Mouse (Mus musculus) adrenal gland, adult (tissue): ENCODE measurements at regions not wholly inside any gene's neighbourhood (a gene's known extent, or its start where the extent isn't known, plus 50 kb on each side); places are given as distances from the start of the nearest gene placed in this dataset.

Source experiments
- DNase-seq, 2 experiments: peaks; one replicate each; pipeline ENCODE4 v3.0.0; 2022 to 2023; ENCODE audit warnings: low spot score in 1 of 2; ENCODE audit not compliant: inconsistent age in 2 of 2

DNA sequence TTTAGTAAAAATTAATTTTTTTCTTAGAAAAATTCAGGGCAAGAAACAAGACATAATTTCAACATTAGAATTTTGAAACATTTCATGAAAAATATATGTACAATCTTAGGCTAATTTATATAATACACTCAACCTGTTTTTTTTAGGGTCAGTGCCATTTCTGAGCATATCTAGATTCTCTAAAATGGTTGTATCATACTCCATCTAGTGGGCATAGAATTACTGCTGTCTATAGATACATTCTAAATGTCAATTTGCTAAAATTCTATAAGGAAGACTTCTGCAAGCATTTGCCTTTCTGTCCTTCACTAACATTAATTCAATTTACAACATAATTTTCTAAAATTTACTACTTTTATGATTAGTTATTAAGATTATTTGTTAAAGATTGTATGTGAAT lies 507.7 kb downstream of the Zbbx start:
- no peak for DNase-seq

- DNase-seq, result no peak
These were observed 532.2 kb downstream of the Zbbx start for GRCm38 (mm10) chr3:74632623-74633022.

DNA sequence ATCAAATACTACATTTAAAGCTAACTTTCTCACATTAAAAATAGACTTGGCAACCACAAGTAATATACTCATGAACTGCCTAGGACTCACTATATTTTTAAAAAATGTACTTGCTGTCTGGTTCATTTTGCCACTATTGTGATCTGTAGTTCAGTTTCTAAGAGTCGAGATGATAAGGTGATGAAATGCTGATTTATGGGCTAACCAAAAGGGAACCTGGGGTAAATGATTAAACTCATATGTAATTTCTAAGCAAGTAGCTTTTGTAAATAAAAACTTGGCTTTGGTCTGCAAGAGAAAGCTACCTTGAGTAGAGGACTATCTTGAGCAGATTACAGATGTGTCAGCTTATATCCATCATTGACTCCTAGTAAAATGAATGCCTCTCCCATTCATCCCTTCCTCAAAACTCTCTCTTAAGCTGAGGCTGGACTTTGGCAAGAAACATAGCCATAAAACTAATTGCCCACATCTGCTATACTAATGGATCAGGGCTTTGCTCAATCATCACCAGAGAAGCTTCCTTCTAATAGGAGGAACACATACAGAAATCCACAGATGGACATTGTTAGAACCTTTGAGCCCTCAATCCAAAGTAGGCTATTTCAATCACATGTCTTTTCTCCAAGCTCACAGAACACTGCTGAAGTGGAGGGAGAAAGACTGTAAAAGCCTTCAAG lies 563.4 kb downstream of the Zbbx start:
- no peak for DNase-seq

DNA sequence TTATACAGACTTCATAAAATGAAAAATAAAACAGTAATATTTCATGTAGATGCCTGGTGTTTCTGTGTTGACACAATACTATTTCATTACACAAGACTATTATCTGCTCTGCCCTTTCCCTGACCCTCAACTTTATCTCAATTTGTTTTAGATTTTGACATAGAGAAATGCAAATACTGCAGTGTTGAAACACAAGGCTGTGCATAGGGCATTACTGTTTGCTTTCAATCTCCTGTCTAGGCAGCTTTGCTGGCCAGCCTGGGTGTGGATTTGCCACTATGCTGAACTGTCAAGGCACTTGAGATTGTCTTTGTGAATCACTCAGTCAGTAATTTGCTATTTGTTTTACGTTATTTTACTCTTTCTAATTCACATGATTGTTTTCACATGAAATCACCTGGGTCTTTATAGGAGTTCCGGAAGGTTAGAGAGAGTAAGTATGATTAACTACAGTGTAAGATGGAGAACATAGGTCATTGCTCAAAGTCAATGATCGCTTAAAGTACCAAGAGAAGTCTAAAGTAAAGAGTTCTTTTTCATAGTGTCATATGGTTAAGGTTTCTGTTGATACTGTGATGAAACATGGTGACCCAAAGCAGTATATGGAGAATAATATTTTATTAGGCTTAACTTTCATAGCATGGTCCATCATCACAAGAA lies 576.0 kb downstream of the Zbbx start:
- peak in 1 of 2 experiments; percentile 20 for DNase-seq

DNA sequence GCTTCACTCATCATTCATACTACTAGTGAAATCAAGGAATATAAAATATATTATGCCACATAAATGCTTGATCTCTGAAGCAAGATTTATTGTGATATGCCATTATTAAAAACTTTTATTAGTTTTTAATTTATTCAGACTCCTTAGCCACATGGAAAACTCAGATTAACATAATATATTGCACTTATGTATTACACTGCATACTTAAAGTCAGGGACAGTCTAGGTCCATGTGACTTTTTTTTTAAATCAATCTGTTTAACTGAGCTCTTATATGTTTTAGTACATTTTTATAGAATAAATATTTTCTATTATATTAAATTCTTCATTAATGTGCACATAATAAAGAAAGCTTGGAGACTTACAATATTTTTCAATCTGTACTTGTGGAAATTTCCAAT lies 599.7 kb downstream of the Zbbx start:
- DNase-seq, result no peak

GRCm38 (mm10) chr3:74534795-74535194 lies 630.0 kb downstream of the Zbbx start:
- no peak for DNase-seq

GRCm38 (mm10) chr3:74534006-74534698 lies 630.7 kb downstream of the Zbbx start:
- DNase-seq, result peak in 1 of 2 experiments; percentile 20

GRCm38 (mm10) chr3:74483741-74484140 lies 681.1 kb downstream of the Zbbx start:
- DNase-seq, result no peak
